Mouse (Mus musculus): ENCODE measurements at regions not wholly inside any gene's neighbourhood (a gene's known extent, or its start where the extent isn't known, plus 50 kb on each side); places are given as distances from the start of the nearest gene placed in this dataset.

DNA sequence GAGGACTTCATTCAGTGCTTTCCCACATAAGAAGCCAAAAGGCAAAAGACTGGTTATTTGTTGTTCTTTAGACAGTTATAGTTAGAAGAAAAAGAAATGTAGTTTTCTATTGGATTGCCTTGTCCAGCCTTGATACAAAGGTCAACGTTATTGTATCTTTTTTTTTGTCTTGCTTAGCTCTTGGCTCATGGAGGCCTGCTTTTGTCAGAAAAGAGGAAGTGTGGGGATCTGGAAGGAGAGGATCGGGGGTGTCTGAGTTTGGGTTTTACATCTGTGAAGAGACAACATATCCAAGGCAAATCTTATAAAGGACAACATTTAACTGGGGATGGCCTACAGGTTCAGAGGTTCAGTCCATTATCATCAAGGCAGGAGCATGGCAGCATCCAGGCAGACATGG lies 185.3 kb downstream of the Atxn7l3b start:
- Histone ChIP-seq H3K9me3 (ENCODE audit: control insufficient read depth, low read length) (no peaks in the 10 kb centered on the region), H3K27me3 (ENCODE audit: control insufficient read depth, insufficient read depth, low read length) (no peaks in the 10 kb centered on the region), H3K4me3 (replicated peaks; ENCODE audit: low read length) (no peak overlapping the region), H3K36me3 (ENCODE audit: control insufficient read depth, insufficient read depth, low read length) (no peaks in the 10 kb centered on the region), H3K4me1 (ENCODE audit: control insufficient read depth, insufficient read depth, low read length) (no peaks in the 10 kb centered on the region), H3K4me2 (replicated peaks; ENCODE audit: low read depth, low read length, severe bottlenecking) (no peak overlapping the region), H3K9ac (ENCODE audit: low read depth, low read length, severe bottlenecking) (no peak overlapping the region), H3K27ac (replicated peaks; ENCODE audit: low read depth, low read length) (no peak overlapping the region)
- ATAC-seq (ENCODE audit: low FRiP score, low read depth): no peak
- TF ChIP-seq POLR2A (IDR thresholded peaks at IDR 0.05; ENCODE audit: borderline replicate concordance, extremely low read depth, insufficient read depth, insufficient read length): no peak
- 86% methylated on average over 2 of the region's 2 CpGs for WGBS
- no peak for DNase-seq (ENCODE audit: low spot score)

DNA sequence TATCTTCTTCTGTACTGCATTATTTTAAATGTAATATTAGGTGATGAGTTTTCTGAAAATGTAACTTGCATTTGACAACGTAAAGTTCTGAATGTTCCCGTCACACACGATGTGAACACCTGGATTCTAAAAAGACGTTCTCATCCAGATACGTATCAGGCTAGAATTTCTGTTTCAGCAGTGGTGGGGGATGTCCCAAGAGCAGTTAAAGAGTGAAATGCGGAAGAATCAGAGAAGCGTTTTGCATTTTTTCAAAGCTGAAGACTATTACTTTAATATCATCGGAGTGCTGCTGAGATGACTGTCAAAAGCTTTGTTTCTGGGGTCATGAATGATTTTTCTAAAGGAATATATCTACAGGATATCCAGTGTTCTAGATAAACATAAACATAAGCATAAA lies 186.7 kb downstream of the Atxn7l3b start:
- 88% methylated on average over 8 of the region's 8 CpGs for WGBS
- DNase-seq (ENCODE audit: low spot score) (no peak), ATAC-seq (ENCODE audit: low FRiP score, low read depth) (no peak)

More for the DNA sequence above, 186.7 kb downstream of the Atxn7l3b start:
- no peaks in the 10 kb centered on the region for H3K9me3 ChIP-seq (ENCODE audit: control insufficient read depth, low read length)
- no peaks in the 10 kb centered on the region for H3K27me3 ChIP-seq (ENCODE audit: control insufficient read depth, insufficient read depth, low read length)
- H3K4me3 ChIP-seq (replicated peaks; ENCODE audit: low read length): no peak overlapping the region
- H3K4me2 ChIP-seq (replicated peaks; ENCODE audit: low read depth, low read length, severe bottlenecking): no peak overlapping the region
- TF ChIP-seq POLR2A (IDR thresholded peaks at IDR 0.05; ENCODE audit: borderline replicate concordance, extremely low read depth, insufficient read depth, insufficient read length): no peak
- no peak overlapping the region for H3K27ac ChIP-seq (replicated peaks; ENCODE audit: low read depth, low read length)
- H3K4me1 ChIP-seq (ENCODE audit: control insufficient read depth, insufficient read depth, low read length): no peaks in the 10 kb centered on the region
- H3K36me3 ChIP-seq (ENCODE audit: control insufficient read depth, insufficient read depth, low read length): no peaks in the 10 kb centered on the region
- no peak overlapping the region for H3K9ac ChIP-seq (ENCODE audit: low read depth, low read length, severe bottlenecking)

Measured in limb, embryonic 14.5 days (tissue).